Mouse (Mus musculus) ES-E14 (cell line): ENCODE measurements at regions not wholly inside any gene's neighbourhood (a gene's known extent, or its start where the extent isn't known, plus 50 kb on each side); places are given as distances from the start of the nearest gene placed in this dataset.
"Not testable (repeated sequence)": the region's sequence is repeated elsewhere in the genome, so short reads cannot be mapped to it uniquely, and the experiment has no call there.

Experiments used
- DNase-seq: peaks from one replicate; pipeline ENCODE4 v3.0.0-alpha.2; 2013; ENCODE audit warnings: low read depth, low spot score
- H3K27ac ChIP-seq: 2 replicates; pipeline ENCODE4 v1.5.1; 2012; ENCODE audit warnings: low read depth, mild to moderate bottlenecking, low read length, moderate library complexity, mixed read lengths; ENCODE audit not compliant: poor library complexity, insufficient read depth, severe bottlenecking
- H3K36me3 ChIP-seq: 2 replicates; pipeline ENCODE4 v1.6.1; 2012; ENCODE audit warnings: mild to moderate bottlenecking, low read length, moderate library complexity, mixed read lengths; ENCODE audit not compliant: control insufficient read depth, poor library complexity, insufficient read depth, severe bottlenecking
- H3K4me1 ChIP-seq, 2 experiments: fragments of 150-350 bp in 1 of 2; sonication (generic) in 1 of 2; 2 replicates each; pipeline ENCODE4 v1.6.1; 2012; ENCODE audit warnings: low read length in 2 of 2, mild to moderate bottlenecking in 1 of 2, mixed read lengths in 1 of 2; ENCODE audit not compliant: control insufficient read depth in 2 of 2, insufficient read depth in 2 of 2, poor library complexity in 1 of 2
- H3K4me3 ChIP-seq, 2 experiments: fragments of 150-350 bp in 1 of 2; sonication (generic) in 1 of 2; 2 replicates each; pipeline ENCODE4 v1.5.1; 2012; ENCODE audit warnings: low read length in 2 of 2, low read depth in 1 of 2, mild to moderate bottlenecking in 1 of 2, mixed read lengths in 1 of 2; ENCODE audit not compliant: insufficient read depth in 1 of 2, poor library complexity in 1 of 2, severe bottlenecking in 1 of 2
- H3K9ac ChIP-seq: 2 replicates; pipeline ENCODE4 v1.6.1; 2012; ENCODE audit warnings: low read depth, mild to moderate bottlenecking, low read length, mixed read lengths; ENCODE audit not compliant: poor library complexity, insufficient read depth, severe bottlenecking
- H3K9me3 ChIP-seq: fragments of 150-350 bp; sonication (generic); 2 replicates; pipeline ENCODE4 v1.6.1; 2012; ENCODE audit warnings: low read depth, mild to moderate bottlenecking, low read length; ENCODE audit not compliant: control insufficient read depth, insufficient read depth
- CHD2 ChIP-seq: IDR thresholded peaks from 2 replicates; pipeline ENCODE4 v1.6.1; 2014; ENCODE audit warnings: mild to moderate bottlenecking, low read depth, low read length, inconsistent platforms
- HCFC1 ChIP-seq: IDR thresholded peaks from 2 replicates; pipeline ENCODE4 v1.6.1; 2012; ENCODE audit warnings: low read length, inconsistent platforms, borderline replicate concordance; ENCODE audit not compliant: insufficient read depth
- MAFK ChIP-seq: IDR thresholded peaks from 2 replicates; pipeline ENCODE4 v1.6.1; 2014; ENCODE audit warnings: mild to moderate bottlenecking, low read depth, low read length, inconsistent platforms; ENCODE audit not compliant: insufficient read depth
- ZC3H11A ChIP-seq: IDR thresholded peaks from 2 replicates; pipeline ENCODE4 v1.6.1; 2012; ENCODE audit warnings: low read depth, mild to moderate bottlenecking, inconsistent platforms, low read length, borderline replicate concordance
- ZNF384 ChIP-seq: IDR thresholded peaks from 2 replicates; pipeline ENCODE4 v1.6.1; 2012; ENCODE audit warnings: low read depth, low read length, inconsistent platforms
- in situ Hi-C, 2 experiments: fragments of 600-800 bp; cut with MboI; formaldehyde crosslinking; loops; one replicate each; pipeline ENCODE4 v1.15.1; 2025; ENCODE audit warnings: low sequenced_read_pairs in 2 of 2, inconsistent platforms in 1 of 2; ENCODE audit not compliant: unreplicated experiment in 2 of 2

- H3K4me1 ChIP-seq, result no peaks in the 10 kb centered on the region
- TF ChIP-seq ZNF384 (no peak), MAFK (no peak), HCFC1 (no peak), CHD2 (no peak), ZC3H11A (no peak)
- no peak for DNase-seq
- H3K36me3 ChIP-seq, result no peaks in the 10 kb centered on the region
- no peak overlapping the region for H3K27ac ChIP-seq
- no peak overlapping the region for H3K4me3 ChIP-seq
- no peak overlapping the region for H3K9ac ChIP-seq
- no peaks in the 10 kb centered on the region for H3K9me3 ChIP-seq
- in situ Hi-C loops, result no loop called here
Measured at GRCm38 (mm10) chr3:20776128-20776963, 409.4 kb upstream of the Agtr1b start.

GRCm38 (mm10) chr3:20734302-20734701, 367.3 kb upstream of the Agtr1b start:
- Histone ChIP-seq H3K4me1 (no peaks in the 10 kb centered on the region), H3K4me3 (no peak overlapping the region), H3K36me3 (no peaks in the 10 kb centered on the region), H3K9ac (no peak overlapping the region), H3K27ac (no peak overlapping the region), H3K9me3 (no peaks in the 10 kb centered on the region)
- in situ Hi-C loops, result no loop called here
- no peak for DNase-seq
- no peak for TF ChIP-seq ZC3H11A
- no peak for TF ChIP-seq CHD2
- no peak for TF ChIP-seq HCFC1
- TF ChIP-seq MAFK, result no peak
- TF ChIP-seq ZNF384, result no peak

DNA sequence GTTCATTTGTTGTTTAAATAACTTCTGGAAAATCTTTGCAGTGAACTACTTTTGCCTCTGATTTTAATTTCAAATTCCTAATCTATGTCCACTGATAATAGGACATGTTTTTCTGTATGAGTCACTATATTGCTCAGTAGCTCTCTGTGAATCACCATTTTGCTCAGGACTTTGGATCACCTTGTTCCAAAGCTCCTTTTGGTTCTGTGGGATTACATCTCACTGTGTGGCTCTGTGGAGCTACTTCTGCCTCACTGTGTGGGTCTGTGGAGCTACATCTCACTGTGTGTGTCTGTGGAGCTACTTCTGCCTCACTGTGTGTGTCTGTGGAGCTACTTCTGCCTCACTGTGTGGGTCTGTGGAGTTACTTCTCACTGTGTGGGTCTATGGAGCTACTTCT, 365.0 kb upstream of the Agtr1b start:
- Histone ChIP-seq H3K9ac (no peak overlapping the region), H3K9me3 (no peaks in the 10 kb centered on the region), H3K4me1 (no peaks in the 10 kb centered on the region), H3K4me3 (no peak overlapping the region), H3K36me3 (no peaks in the 10 kb centered on the region), H3K27ac (no peak overlapping the region)
- no peak for DNase-seq
- TF ChIP-seq CHD2 (no peak), MAFK (no peak), HCFC1 (no peak), ZC3H11A (no peak), ZNF384 (no peak)
- in situ Hi-C loops, result no loop called here

DNA sequence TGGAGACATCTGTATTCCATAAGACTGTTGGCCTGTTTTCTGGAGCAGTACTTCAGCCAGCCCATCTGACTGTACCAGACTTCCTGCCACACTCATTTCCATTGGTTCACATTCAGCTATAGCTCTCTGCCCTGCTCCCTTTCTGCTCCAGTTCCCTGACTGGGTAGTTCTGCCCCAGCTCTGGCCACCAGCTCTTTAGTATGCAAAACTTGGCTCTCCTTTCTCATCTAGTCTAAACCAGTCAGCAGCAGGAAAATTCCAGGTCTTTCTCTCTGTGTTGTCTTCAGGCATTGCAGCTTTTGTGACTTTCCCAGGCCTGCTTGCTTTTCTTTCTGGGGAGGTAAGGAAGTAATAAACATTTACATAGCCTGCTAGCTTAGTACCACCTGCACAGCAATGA, 363.5 kb upstream of the Agtr1b start:
- Histone ChIP-seq H3K27ac (no peak overlapping the region), H3K9me3 (no peaks in the 10 kb centered on the region), H3K4me1 (no peaks in the 10 kb centered on the region), H3K36me3 (no peaks in the 10 kb centered on the region), H3K4me3 (no peak overlapping the region), H3K9ac (no peak overlapping the region)
- peak; percentile 52 for DNase-seq
- TF ChIP-seq HCFC1, result no peak
- TF ChIP-seq ZC3H11A, result no peak
- TF ChIP-seq CHD2, result no peak
- no peak for TF ChIP-seq MAFK
- TF ChIP-seq ZNF384, result no peak
- in situ Hi-C loops, result no loop called here

DNA sequence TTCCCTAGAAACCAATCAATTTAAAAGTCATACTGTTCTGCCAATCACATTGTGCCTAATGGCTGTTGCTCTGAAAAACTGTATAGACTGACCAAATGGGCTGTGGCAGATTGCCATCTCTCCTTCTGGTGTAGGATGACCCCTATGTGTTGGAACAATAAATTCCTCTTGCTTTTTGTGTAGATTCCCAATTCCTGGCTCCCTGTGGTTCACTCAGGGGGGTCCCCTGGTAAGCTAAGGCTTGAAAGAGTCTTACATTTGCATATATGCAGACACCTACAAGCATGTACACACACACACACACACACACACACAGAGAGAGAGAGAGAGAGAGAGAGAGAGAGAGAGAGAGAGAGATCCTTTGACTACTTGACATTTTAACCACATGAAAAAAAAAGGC, 362.8 kb upstream of the Agtr1b start:
- H3K9me3 ChIP-seq, H3K27ac ChIP-seq, in situ Hi-C loops, H3K9ac ChIP-seq, H3K4me1 ChIP-seq, H3K36me3 ChIP-seq, H3K4me3 ChIP-seq: not testable (repeated sequence)
- DNase-seq, result peak; percentile 11
